Mouse (Mus musculus): ENCODE results near the gene Reln. TPM values are rescaled to one million over a fixed set of nuclear protein-coding genes. Genes with fewer than 3 reads are reported as not detected.

The Reln gene
- polyA plus RNA-seq, 1 experiment from 2014 or later, result 0.40 TPM

- DNase-seq (ENCODE audit: low spot score), result no peak
Observed at GRCm38 (mm10) chr5:21847438-21847837, 497.1 kb downstream of the Reln start.

- no peak for DNase-seq (ENCODE audit: low spot score)
Observed at GRCm38 (mm10) chr5:21846616-21847290, 497.7 kb downstream of the Reln start.

- no peak for DNase-seq (ENCODE audit: low spot score)
Observed at GRCm38 (mm10) chr5:21844676-21845075, 499.8 kb downstream of the Reln start.

Other genes with a start within 250 kb of the Reln start
- 38.2 and 38.6 TPM in 2 replicates for gene Orc5, start 205.7 kb upstream of the Reln start, polyA plus RNA-seq (2015; fragmentation: Nextera tagmentation; extraction: Ambion mirVana)